Mouse (Mus musculus): ENCODE data around the gene Ccnd2. TPM values are rescaled to one million over a fixed set of nuclear protein-coding genes. Genes with fewer than 3 reads are reported as not detected.

Gene Ccnd2
- total and polyA plus RNA-seq, 3 experiments, result 42.4 to 255 (median 146) TPM

GRCm38 (mm10) chr6:127149944-127150662, 1.9 kb downstream of the Ccnd2 start:
- Histone ChIP-seq H3K27ac (ENCODE audit: insufficient read depth, low read depth) (peak overlapping the region; percentile 81), H3K27me3 (replicated peaks) (peaks cover 16% of the 10 kb centered on the region), H3K79me2 (replicated peaks; ENCODE audit: control insufficient read depth, extremely low read depth, insufficient read depth, poor library complexity, severe bottlenecking) (peaks cover 29% of the 10 kb centered on the region), H3K9me3 (replicated peaks; ENCODE audit: low read length) (no peaks in the 10 kb centered on the region), H3K4me3 (replicated peaks in 1 of 3; ENCODE audit: low read depth in 2 of 3, low read length in 2 of 3, poor library complexity in 1 of 3) (peak overlapping the region; percentile 77 to 99 (median 92)), H3K36me3 (replicated peaks in 1 of 2; ENCODE audit: control insufficient read depth in 1 of 2, insufficient read depth in 1 of 2, low read length in 1 of 2) (peaks cover 22 to 34% of the 10 kb centered on the region in 2 experiments), H3K4me2 (ENCODE audit: insufficient read depth, low read depth, poor library complexity, severe bottlenecking) (peak overlapping the region; percentile 22; the same call in 1 of the 2 replicates), H3K9ac (ENCODE audit: insufficient read depth, low read depth) (peak overlapping the region; percentile 92), H3K4me1 (ENCODE audit: control insufficient read depth in 1 of 2, insufficient read depth in 2 of 2) (peaks cover 5 to 59% of the 10 kb centered on the region in 2 experiments)
- TF ChIP-seq JUND (conservative IDR thresholded peaks at IDR 0.05; ENCODE audit: low read depth, low read length), result no peak
- TF ChIP-seq KAT2A (IDR thresholded peaks at IDR 0.05; ENCODE audit: insufficient replicate concordance, low read length), result no peak
- TF ChIP-seq PAX5 (IDR thresholded peaks at IDR 0.05; ENCODE audit: low read length), result no peak
- no peak for TF ChIP-seq ZMIZ1 (IDR thresholded peaks at IDR 0.05; ENCODE audit: low read depth, low read length)
- peak; percentile 56; the same call in 1 of the 2 replicates for TF ChIP-seq NRF1 (IDR thresholded peaks at IDR 0.05; ENCODE audit: low read depth, low read length)
- peak; percentile 13; the same call in 1 of the 2 replicates for TF ChIP-seq IRF4 (IDR thresholded peaks at IDR 0.05; ENCODE audit: low read depth, low read length)
- TF ChIP-seq USF1 (IDR thresholded peaks at IDR 0.05; ENCODE audit: low read depth, low read length), result no peak
- TF ChIP-seq MAX (IDR thresholded peaks at IDR 0.05; ENCODE audit: low read length), result peak; percentile 19; the same call in 1 of the 2 replicates
- no peak for TF ChIP-seq RAD21 (IDR thresholded peaks at IDR 0.05; ENCODE audit: low read depth, low read length)
- peak; percentile 62; the same call in 1 of the 2 replicates for TF ChIP-seq MXI1 (IDR thresholded peaks at IDR 0.05; ENCODE audit: low read depth, low read length)
- no peak for TF ChIP-seq CHD1 (IDR thresholded peaks at IDR 0.05; ENCODE audit: low read depth, low read length)
- TF ChIP-seq USF2 (conservative IDR thresholded peaks at IDR 0.05; ENCODE audit: low read depth, low read length), result no peak
- TF ChIP-seq MEF2A (IDR thresholded peaks at IDR 0.05; ENCODE audit: borderline replicate concordance, low read depth, low read length), result no peak
- TF ChIP-seq EP300 (IDR thresholded peaks at IDR 0.05; ENCODE audit: low read length), result no peak
- 0 out of 2 replicates have a peak, but pooled peaks have one; percentile 10 for TF ChIP-seq MYC (IDR thresholded peaks at IDR 0.05; ENCODE audit: low read depth, low read length)
- TF ChIP-seq CHD2 (IDR thresholded peaks at IDR 0.05; ENCODE audit: low read length), result no peak; the same call in 1 of the 2 replicates
- no peak for TF ChIP-seq E2F4 (IDR thresholded peaks at IDR 0.05; ENCODE audit: insufficient replicate concordance, low read depth, low read length)
- TF ChIP-seq JUN (IDR thresholded peaks at IDR 0.05; ENCODE audit: insufficient read depth, low read depth, low read length), result no peak
- TF ChIP-seq ELF1 (IDR thresholded peaks at IDR 0.05; ENCODE audit: low read depth, low read length), result peak; percentile 8; the same call in 1 of the 2 replicates
- peak; percentile 27; the same call in 1 of the 2 replicates for TF ChIP-seq ZNF384 (IDR thresholded peaks at IDR 0.05; ENCODE audit: low read depth, low read length)
- TF ChIP-seq ZC3H11A (IDR thresholded peaks at IDR 0.05; ENCODE audit: low read depth, low read length), result no peak
- TF ChIP-seq NELFE (IDR thresholded peaks at IDR 0.05; ENCODE audit: low read depth, low read length), result no peak
- peak; percentile 66 for TF ChIP-seq BHLHE40 (IDR thresholded peaks at IDR 0.05; ENCODE audit: low read depth, low read length)
- in situ Hi-C loops (cut with MboI; ENCODE audit: low pct_ligation_motif_present, low pct_unique_long_range_greater_than_20kb, low sequenced_read_pairs) (loop anchor here (5.0 to 10.0 kb wide), 3 partner anchors 92 to 305 kb away; no protein-coding TSS in a partner anchor), dilution Hi-C loops (cut with MboI; ENCODE audit: extremely low pct_ligation_motif_present, extremely low pct_unique_long_range_greater_than_20kb, low sequenced_read_pairs) (no loop called here)
- DNase-seq (ENCODE audit: extremely low read depth), result peak; percentile 34

All from CH12.LX (cell line).